Mouse (Mus musculus) myocyte (in vitro differentiated cells): Measurements from ENCODE around the gene Ddx46.

Source experiments
- CEBPB ChIP-seq: IDR thresholded peaks from 2 replicates; pipeline ENCODE4 v1.6.1; 2011; ENCODE audit warnings: mild to moderate bottlenecking, moderate library complexity; ENCODE audit not compliant: poor library complexity, insufficient read depth, severe bottlenecking
- E2F4 ChIP-seq: IDR thresholded peaks from one replicate; pipeline ENCODE4 v1.6.1; 2011; ENCODE audit warnings: mild to moderate bottlenecking, control low read depth, moderate library complexity; ENCODE audit not compliant: insufficient read depth
- MAX ChIP-seq: IDR thresholded peaks from one replicate; pipeline ENCODE4 v1.6.1; 2011; ENCODE audit warnings: low read depth, mild to moderate bottlenecking, control low read depth
- MYOD1 ChIP-seq, 3 experiments: IDR thresholded peaks; one replicate each; pipeline ENCODE4 v1.6.1; 2011; ENCODE audit warnings: control low read depth in 2 of 3, low read depth in 2 of 3, mild to moderate bottlenecking in 2 of 3, moderate library complexity in 1 of 3; ENCODE audit not compliant: insufficient read length in 2 of 3, control insufficient read depth in 1 of 3
- POLR2A ChIP-seq: IDR thresholded peaks from one replicate; pipeline ENCODE4 v1.6.1; 2011; ENCODE audit warnings: low read depth, mild to moderate bottlenecking, control low read depth, moderate library complexity; ENCODE audit not compliant: insufficient read length
- SRF ChIP-seq: IDR thresholded peaks from one replicate; pipeline ENCODE4 v1.6.1; 2011; ENCODE audit warnings: low read depth; ENCODE audit not compliant: control insufficient read depth, insufficient read length
- USF1 ChIP-seq: IDR thresholded peaks from one replicate; pipeline ENCODE4 v1.6.1; 2011; ENCODE audit warnings: low read depth, mild to moderate bottlenecking, control low read depth, moderate library complexity

- TF ChIP-seq POLR2A (peak; percentile 100), E2F4 (no peak), MYOD1 (IDR thresholded peaks at IDR 0.05; ENCODE audit: control insufficient read depth in 1 of 3, insufficient read length in 2 of 3, low read depth in 2 of 3) (peak in 1 of 3 experiments; percentile 53), USF1 (no peak), CEBPB (no peak), MAX (no peak), SRF (no peak)
Observed at GRCm38 (mm10) chr13:55592512-55593253, 42.1 kb upstream of the Ddx46 start.
